Mouse (Mus musculus) ES-Bruce4 (cell line): ENCODE results near the gene Tmem189. TPM values are rescaled to one million over a fixed set of nuclear protein-coding genes. Genes with fewer than 3 reads are reported as not detected.
A peak's percentile ranks its signal among the peaks of the same experiment; 100 is the strongest.

ENCODE experiments used
- H3K27ac ChIP-seq: 2 replicates; pipeline ENCODE4 v1.5.1; 2012; ENCODE audit warnings: low read length, inconsistent platforms; ENCODE audit not compliant: insufficient read depth
- H3K27me3 ChIP-seq: 2 replicates; pipeline ENCODE4 v1.6.1; 2012; ENCODE audit warnings: mild to moderate bottlenecking, low read length, inconsistent platforms; ENCODE audit not compliant: control insufficient read depth, poor library complexity, insufficient read depth, severe bottlenecking
- H3K36me3 ChIP-seq: 2 replicates; pipeline ENCODE4 v1.6.1; 2012; ENCODE audit warnings: inconsistent platforms, mild to moderate bottlenecking, low read length, moderate library complexity; ENCODE audit not compliant: control insufficient read depth, poor library complexity, insufficient read depth, severe bottlenecking
- H3K4me1 ChIP-seq: one replicate; pipeline ENCODE4 v1.8.1; 2011; ENCODE audit warnings: low read length; ENCODE audit not compliant: control insufficient read depth, insufficient read depth
- H3K4me3 ChIP-seq: 2 replicates; pipeline ENCODE4 v1.5.1; 2011; ENCODE audit warnings: low read depth, mild to moderate bottlenecking, low read length
- H3K9ac ChIP-seq: 2 replicates; pipeline ENCODE4 v1.6.1; 2012; ENCODE audit warnings: low read depth, mild to moderate bottlenecking, inconsistent platforms; ENCODE audit not compliant: poor library complexity, severe bottlenecking
- H3K9me3 ChIP-seq: replicated peaks from 2 replicates; pipeline ENCODE4 v1.6.1; 2012; ENCODE audit warnings: mild to moderate bottlenecking, low read length, inconsistent platforms; ENCODE audit not compliant: control insufficient read depth, poor library complexity, insufficient read depth, severe bottlenecking
- CTCF ChIP-seq: IDR thresholded peaks from one replicate; pipeline ENCODE4 v1.8.1; 2011; ENCODE audit warnings: low read depth, low read length
- EP300 ChIP-seq: IDR thresholded peaks from 2 replicates; pipeline ENCODE4 v1.6.1; 2011; ENCODE audit warnings: low read depth, low read length; ENCODE audit not compliant: insufficient read depth
- POLR2A ChIP-seq: IDR thresholded peaks from one replicate; pipeline ENCODE4 v1.8.1; 2011; ENCODE audit warnings: low read length; ENCODE audit not compliant: insufficient read depth
- polyA plus RNA-seq: library from polyadenylated mRNA; stranded (reverse); fragments of >200 nt; gene quantifications from 2 replicates; pipeline ENCODE4 v1.2.4, GENCODE M21; 2011; ENCODE audit warnings: low read depth; ENCODE audit not compliant: missing spikeins, insufficient read depth, insufficient read length

Gene Tmem189
- polyA plus RNA-seq, 1 experiment = 45.6 TPM

GRCm38 (mm10) chr2:167691871-167692661 lies 2.4 kb upstream of the Tmem189 start:
- Histone ChIP-seq H3K4me3 (no peak overlapping the region), H3K9me3 (no peaks in the 10 kb centered on the region), H3K4me1 (no peaks in the 10 kb centered on the region), H3K27ac (no peak overlapping the region), H3K36me3 (no peaks in the 10 kb centered on the region), H3K27me3 (no peaks in the 10 kb centered on the region), H3K9ac (no peak overlapping the region)
- no peak for TF ChIP-seq CTCF

- H3K9ac ChIP-seq = no peak overlapping the region
These were observed 1.8 kb upstream of the Tmem189 start for GRCm38 (mm10) chr2:167691410-167691809.

GRCm38 (mm10) chr2:167690962-167691311 lies 1.3 kb upstream of the Tmem189 start:
- Histone ChIP-seq H3K9me3 (no peaks in the 10 kb centered on the region), H3K9ac (peak overlapping the region; percentile 90), H3K27me3 (no peaks in the 10 kb centered on the region), H3K27ac (no peak overlapping the region), H3K4me1 (no peaks in the 10 kb centered on the region), H3K4me3 (peak overlapping the region; percentile 19), H3K36me3 (no peaks in the 10 kb centered on the region)
- TF ChIP-seq EP300 (no peak), POLR2A (no peak), CTCF (no peak)

More at GRCm38 (mm10) chr2:167691410-167691809, 1.8 kb upstream of the Tmem189 start:
- no peaks in the 10 kb centered on the region for H3K27me3 ChIP-seq
- H3K4me1 ChIP-seq = no peaks in the 10 kb centered on the region
- H3K36me3 ChIP-seq = no peaks in the 10 kb centered on the region
- no peak overlapping the region for H3K27ac ChIP-seq
- TF ChIP-seq CTCF (no peak), POLR2A (no peak), EP300 (no peak)
- no peak overlapping the region for H3K4me3 ChIP-seq
- H3K9me3 ChIP-seq = no peaks in the 10 kb centered on the region

GRCm38 (mm10) chr2:167690219-167690961 lies 768 bp upstream of the Tmem189 start:
- H3K9ac ChIP-seq = peak overlapping the region; percentile 90

GRCm38 (mm10) chr2:167688498-167689451 lies 847 bp downstream of the Tmem189 start, which contains the start of gene Cebpb:
Gene Cebpb, plus strand, starts transcription at chr2:167688915.
- H3K4me3 ChIP-seq = peak within 1 kb of the TSS; percentile 80
- no peaks in the 10 kb centered on the region for H3K4me1 ChIP-seq
- H3K27ac ChIP-seq = no peak within 1 kb of the TSS
- H3K9ac ChIP-seq = peak within 1 kb of the TSS; percentile 90
- H3K27me3 ChIP-seq = no peaks in the 10 kb centered on the region
- H3K9me3 ChIP-seq = no peaks in the 10 kb centered on the region
- no peaks in the 10 kb centered on the region for H3K36me3 ChIP-seq
- TF ChIP-seq CTCF = peak; percentile 43
- TF ChIP-seq POLR2A = no peak

More at GRCm38 (mm10) chr2:167690219-167690961, 768 bp upstream of the Tmem189 start:
- TF ChIP-seq CTCF (no peak), EP300 (no peak), POLR2A (no peak)
- Histone ChIP-seq H3K4me1 (no peaks in the 10 kb centered on the region), H3K27ac (no peak overlapping the region), H3K4me3 (peak overlapping the region; percentile 80), H3K9me3 (no peaks in the 10 kb centered on the region), H3K27me3 (no peaks in the 10 kb centered on the region), H3K36me3 (no peaks in the 10 kb centered on the region)
